Mouse (Mus musculus): Measurements from ENCODE around the gene Crlf1.

The Crlf1 gene

DNA sequence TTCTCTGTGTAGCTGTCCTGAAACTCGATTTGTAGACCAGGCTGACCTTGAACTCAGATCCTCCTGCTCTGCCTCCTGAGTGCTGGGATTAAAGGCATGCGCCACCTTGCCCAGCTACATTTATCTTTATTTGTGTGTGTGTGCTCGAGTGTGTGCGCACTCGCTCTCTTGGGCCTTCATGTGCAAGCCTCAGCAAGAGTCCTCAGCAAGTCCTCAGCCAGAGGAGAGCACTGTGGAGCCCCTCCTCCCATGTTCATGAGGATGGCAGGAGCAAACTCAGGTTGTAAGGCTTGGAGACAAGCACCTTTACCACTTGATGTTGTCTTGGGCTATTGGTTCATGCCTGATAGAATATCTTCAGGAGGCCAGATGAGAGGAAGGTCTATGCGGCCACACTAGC is 54.8 kb downstream of the Crlf1 start:
- no peak for DNase-seq (ENCODE audit: low read depth, low spot score)

DNA sequence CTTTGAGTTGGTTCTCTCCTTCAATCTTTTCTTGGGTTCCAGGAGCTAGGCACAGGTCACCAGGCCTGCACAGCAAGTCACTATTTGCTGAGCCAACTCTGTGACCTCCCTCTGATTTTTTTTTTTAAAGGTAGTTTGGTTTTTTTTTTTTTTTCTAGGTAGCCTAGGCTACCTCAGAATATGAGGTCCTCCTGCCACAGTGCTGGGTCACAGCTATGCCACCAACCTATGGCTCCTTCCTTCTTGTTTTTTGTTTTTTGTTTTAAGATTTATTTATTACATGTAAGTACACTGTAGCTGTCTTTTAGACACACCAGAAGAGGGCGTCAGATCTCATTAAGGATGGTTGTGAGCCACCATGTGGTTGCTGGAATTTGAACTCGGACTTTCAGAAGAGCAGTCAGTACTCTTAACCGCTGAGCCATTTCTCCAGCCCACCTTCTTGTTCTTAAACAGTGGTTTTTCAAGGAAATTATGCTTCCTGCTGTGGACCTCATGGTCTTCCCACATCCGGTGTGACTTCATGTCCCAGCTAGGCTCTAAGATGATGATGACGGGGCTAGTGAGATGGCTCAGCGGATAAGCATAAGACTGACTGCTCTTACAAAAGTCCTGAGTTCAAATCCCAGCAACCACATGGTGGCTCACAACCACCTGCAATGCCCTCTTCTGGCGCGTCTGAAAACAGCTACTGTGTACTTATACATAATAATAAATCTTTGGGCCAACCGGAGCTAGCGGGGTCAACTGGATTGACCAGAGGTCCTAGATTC is 56.6 kb downstream of the Crlf1 start:
- DNase-seq (ENCODE audit: low read depth, low spot score): no peak

DNA sequence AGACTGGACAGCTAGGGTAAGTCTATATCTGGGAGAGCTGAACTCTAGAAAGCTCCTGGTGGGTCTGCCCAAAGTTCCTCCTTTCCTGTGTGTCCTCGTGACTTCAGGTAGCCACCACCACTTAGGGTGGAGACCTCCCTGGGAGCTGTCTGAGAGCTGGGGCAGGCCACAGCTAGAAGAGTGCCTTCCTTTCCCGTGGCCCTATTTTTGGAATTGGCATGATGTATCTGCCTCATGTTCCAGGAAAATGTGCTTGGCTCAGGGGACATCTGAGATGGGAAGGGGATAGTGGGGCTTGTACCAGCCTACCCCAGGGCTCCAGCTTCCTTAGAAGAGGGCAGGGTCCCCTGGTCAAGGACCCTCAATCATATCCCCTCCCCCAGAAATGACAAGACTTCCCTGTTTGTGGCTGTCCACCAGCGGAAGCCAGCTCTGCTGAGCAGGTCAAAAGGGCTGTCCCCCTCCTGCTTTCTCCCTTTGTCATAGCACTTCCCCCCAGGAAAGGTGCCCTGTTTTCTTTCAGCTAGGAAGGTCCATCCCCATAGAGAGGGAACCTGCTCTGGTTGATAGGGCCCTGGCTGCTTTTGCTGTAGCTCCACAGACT is 58.7 kb downstream of the Crlf1 start:
- DNase-seq (ENCODE audit: low read depth, low spot score): no peak

DNA sequence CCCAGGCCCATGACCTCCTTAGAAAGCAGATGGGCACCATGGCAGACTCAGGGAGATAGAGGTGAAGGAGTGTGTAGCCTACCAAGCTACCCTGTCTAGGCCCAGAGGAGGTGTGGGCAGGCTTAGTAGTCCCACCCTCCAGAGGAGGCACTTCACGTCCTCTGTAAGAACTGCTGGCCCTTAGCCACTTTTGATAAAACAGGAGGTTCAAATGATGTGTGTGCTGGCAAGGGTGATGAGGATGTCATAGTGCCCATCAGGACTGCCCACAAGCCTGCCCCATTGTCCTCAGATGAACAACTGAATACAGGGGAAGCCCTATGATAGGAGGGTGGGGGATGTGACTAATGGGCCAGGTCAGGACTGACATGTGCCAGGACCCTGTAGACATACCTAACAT is 59.9 kb downstream of the Crlf1 start:
- no peak for DNase-seq (ENCODE audit: low read depth, low spot score)

Data from R1 (cell line).